Mouse (Mus musculus): ENCODE results near the gene Lrrc61. TPM values are rescaled to one million over a fixed set of nuclear protein-coding genes. Genes with fewer than 3 reads are reported as not detected.
"Not testable (repeated sequence)": the region's sequence is repeated elsewhere in the genome, so short reads cannot be mapped to it uniquely, and the experiment has no call there.

Gene Lrrc61
- polyA plus RNA-seq (2016; fragmentation: Nextera tagmentation; extraction: Ambion mirVana) = 1.6 and 3.1 TPM in 2 replicates

DNA sequence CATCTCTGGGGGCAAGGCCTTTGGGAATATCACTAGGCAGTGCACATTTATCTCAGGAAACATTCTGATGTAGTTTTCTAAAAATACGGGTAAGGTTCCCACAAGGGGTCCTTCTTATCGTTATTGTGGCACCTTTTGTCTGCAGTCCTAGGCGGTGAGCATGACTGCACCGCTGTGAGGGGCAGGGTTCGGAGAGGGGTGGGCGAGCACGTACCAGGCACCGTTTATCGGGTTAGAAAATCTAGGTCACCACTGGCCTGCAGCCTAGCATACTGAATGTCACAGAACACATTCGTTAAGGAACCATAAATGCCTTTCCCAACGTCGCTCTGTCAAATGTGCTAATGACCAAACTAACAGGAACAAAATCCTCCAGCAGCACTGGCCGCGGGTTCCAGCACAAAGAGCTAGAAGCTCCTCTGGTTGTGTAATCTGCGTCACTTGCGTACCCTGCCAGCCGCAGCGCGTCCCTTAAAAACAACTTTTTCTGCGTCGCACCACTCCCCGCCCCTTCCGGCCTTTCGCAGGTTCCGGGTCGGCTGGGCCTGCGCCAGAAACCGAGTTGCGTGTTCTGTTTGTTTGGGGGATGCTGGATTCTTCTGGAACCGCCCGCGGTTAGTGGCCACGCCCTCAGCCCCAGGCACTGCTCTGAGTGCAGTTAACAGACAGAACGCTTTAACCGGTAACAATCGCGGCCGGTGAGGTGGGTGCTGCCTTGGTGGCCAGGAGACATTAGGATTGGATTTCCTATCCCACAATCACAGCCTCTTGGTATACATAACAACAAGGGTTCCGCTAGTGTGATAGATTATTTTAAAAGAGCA lies at the start of gene Lrrc61:
Gene Lrrc61 (plus strand): TSS at position 517 of the 824 bp plus-strand sequence.
- H3K4me2 ChIP-seq = peak within 1 kb of the TSS; percentile 72
- peak within 1 kb of the TSS; percentile 83 for H3K27ac ChIP-seq
- H3K9ac ChIP-seq = peak within 1 kb of the TSS; percentile 61
- H3K4me3 ChIP-seq = peak within 1 kb of the TSS; percentile 56
- no peaks in the 10 kb centered on the region for H3K9me3 ChIP-seq (replicated peaks)
- ATAC-seq = peak; percentile 87
- peaks cover 16% of the 10 kb centered on the region for H3K4me1 ChIP-seq
- H3K36me3 ChIP-seq = peaks cover 3% of the 10 kb centered on the region; the same call in 1 of the 2 replicates
- H3K27me3 ChIP-seq (replicated peaks) = no peaks in the 10 kb centered on the region
- 2% methylated on average over 39 of the region's 39 CpGs for WGBS (ENCODE audit: insufficient replicate concordance)

GRCm38 (mm10) chr6:48508087-48508486 lies 46.5 kb upstream of the Lrrc61 start:
- no peaks in the 10 kb centered on the region for H3K27me3 ChIP-seq (replicated peaks)
- no peak overlapping the region for H3K9ac ChIP-seq
- whole genome bisulfite sequencing (ENCODE audit: insufficient replicate concordance) = 47% methylated on average over 4 of the region's 4 CpGs
- H3K4me2 ChIP-seq = no peak overlapping the region
- H3K36me3 ChIP-seq = peaks cover 12% of the 10 kb centered on the region
- H3K4me3 ChIP-seq = no peak overlapping the region
- H3K4me1 ChIP-seq = peaks cover 9% of the 10 kb centered on the region; the same call in 1 of the 2 replicates
- H3K9me3 ChIP-seq (replicated peaks) = no peaks in the 10 kb centered on the region
- no peak overlapping the region for H3K27ac ChIP-seq
- no peak for ATAC-seq

GRCm38 (mm10) chr6:48510426-48510825 lies 44.2 kb upstream of the Lrrc61 start:
- no peak for ATAC-seq
- Histone ChIP-seq H3K36me3 (peaks cover 34% of the 10 kb centered on the region), H3K9ac (no peak overlapping the region), H3K4me1 (no peaks in the 10 kb centered on the region), H3K4me2 (no peak overlapping the region), H3K9me3 (replicated peaks) (no peaks in the 10 kb centered on the region), H3K4me3 (no peak overlapping the region), H3K27ac (no peak overlapping the region), H3K27me3 (replicated peaks) (no peaks in the 10 kb centered on the region)
- 43% methylated on average over 4 of the region's 4 CpGs for WGBS (ENCODE audit: insufficient replicate concordance)

DNA sequence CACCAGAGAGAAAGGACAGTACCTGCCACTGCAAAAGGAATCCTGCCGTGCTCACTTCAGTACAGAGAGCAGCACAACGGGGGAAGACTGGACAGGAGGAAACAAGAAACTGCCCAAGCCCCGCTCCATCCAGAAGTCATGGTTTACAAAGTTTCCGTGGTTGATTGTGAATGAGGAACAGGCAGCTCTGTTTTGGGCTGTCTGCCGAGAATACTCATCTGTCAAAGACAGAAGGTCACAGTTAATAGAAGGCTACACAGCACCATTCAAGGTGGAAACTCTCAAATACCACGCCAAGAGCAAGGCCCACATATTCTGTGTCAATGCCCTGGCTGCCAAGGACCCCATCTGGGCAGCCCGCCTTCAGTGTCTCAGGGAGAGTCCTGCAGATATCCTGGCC lies 42.7 kb upstream of the Lrrc61 start:
- WGBS (ENCODE audit: insufficient replicate concordance) = 46% methylated on average over 7 of the region's 7 CpGs
- H3K4me3 ChIP-seq = no peak overlapping the region
- no peak overlapping the region for H3K4me2 ChIP-seq
- ATAC-seq = no peak
- H3K9me3 ChIP-seq (replicated peaks) = no peaks in the 10 kb centered on the region
- no peaks in the 10 kb centered on the region for H3K4me1 ChIP-seq
- H3K36me3 ChIP-seq = peaks cover 48% of the 10 kb centered on the region
- no peaks in the 10 kb centered on the region for H3K27me3 ChIP-seq (replicated peaks)
- no peak overlapping the region for H3K9ac ChIP-seq
- no peak overlapping the region for H3K27ac ChIP-seq

DNA sequence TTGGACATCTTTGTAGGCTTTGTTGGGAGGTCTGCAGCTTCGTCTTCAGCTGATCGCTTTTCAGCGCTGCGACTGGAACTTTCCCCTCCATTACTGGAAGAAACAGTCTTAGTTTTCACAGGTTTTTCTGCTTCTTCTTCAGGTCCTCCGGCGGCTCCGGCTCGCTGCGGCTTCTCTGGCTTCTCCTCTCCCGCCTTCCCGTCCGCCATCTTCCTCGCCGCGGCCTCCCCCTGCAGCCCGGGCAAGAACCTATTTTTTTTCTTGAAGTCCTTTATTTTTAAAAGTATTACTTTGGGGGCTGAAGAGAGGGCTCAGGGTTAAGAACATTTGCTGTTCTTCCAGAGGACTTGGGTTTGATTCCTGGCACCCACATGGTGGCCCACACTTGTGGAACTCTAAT lies 29.7 kb upstream of the Lrrc61 start:
- H3K9me3 ChIP-seq (replicated peaks); ATAC-seq: not testable (repeated sequence)
- WGBS (ENCODE audit: insufficient replicate concordance) = 84% methylated on average over 16 of the region's 16 CpGs

DNA sequence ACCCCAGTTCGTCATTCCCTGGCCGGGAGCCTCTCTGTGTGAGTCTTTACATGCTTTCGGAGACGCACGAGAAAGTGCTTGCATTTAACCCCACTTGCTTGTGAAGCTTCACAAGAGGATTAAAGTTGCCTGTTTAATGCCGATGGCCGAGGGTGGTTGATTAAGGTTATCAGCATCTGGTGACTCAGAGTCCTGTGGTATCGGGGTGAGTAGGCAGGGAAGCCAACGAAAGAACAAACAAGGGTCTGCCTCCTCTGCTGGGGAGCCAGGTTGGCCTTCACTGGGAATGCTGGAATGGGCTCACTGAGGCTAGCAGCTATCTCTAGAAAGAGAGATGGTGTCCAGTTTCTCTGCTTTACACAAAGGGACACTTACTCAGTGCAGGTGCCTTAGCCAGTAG lies 26.7 kb upstream of the Lrrc61 start:
- 70% methylated on average over 9 of the region's 9 CpGs for WGBS (ENCODE audit: insufficient replicate concordance)
- Histone ChIP-seq H3K9me3 (replicated peaks) (no peaks in the 10 kb centered on the region), H3K4me1 (peaks cover 9% of the 10 kb centered on the region; the same call in 1 of the 2 replicates), H3K4me2 (no peak overlapping the region), H3K9ac (no peak overlapping the region), H3K36me3 (no peaks in the 10 kb centered on the region; the same call in 1 of the 2 replicates), H3K27me3 (replicated peaks) (no peaks in the 10 kb centered on the region), H3K4me3 (no peak overlapping the region), H3K27ac (no peak overlapping the region)
- no peak for ATAC-seq

More for the DNA sequence above, 29.7 kb upstream of the Lrrc61 start:
- H3K36me3 ChIP-seq; H3K27ac ChIP-seq; H3K27me3 ChIP-seq (replicated peaks); H3K4me1 ChIP-seq; H3K9ac ChIP-seq; H3K4me2 ChIP-seq; H3K4me3 ChIP-seq: not testable (repeated sequence)

- H3K9ac ChIP-seq = no peak overlapping the region
- H3K27me3 ChIP-seq (replicated peaks) = no peaks in the 10 kb centered on the region
- 47% methylated on average over 14 of the region's 14 CpGs for WGBS (ENCODE audit: insufficient replicate concordance)
Observed at GRCm38 (mm10) chr6:48529261-48529660, 25.3 kb upstream of the Lrrc61 start.

GRCm38 (mm10) chr6:48529871-48530440 lies 24.6 kb upstream of the Lrrc61 start:
- H3K4me1 ChIP-seq = peaks cover 9% of the 10 kb centered on the region; the same call in 1 of the 2 replicates
- H3K27ac ChIP-seq = no peak overlapping the region
- 70% methylated on average over 16 of the region's 16 CpGs for WGBS (ENCODE audit: insufficient replicate concordance)
- no peak overlapping the region for H3K4me3 ChIP-seq
- no peaks in the 10 kb centered on the region for H3K9me3 ChIP-seq (replicated peaks)
- no peaks in the 10 kb centered on the region for H3K27me3 ChIP-seq (replicated peaks)
- no peak overlapping the region for H3K4me2 ChIP-seq
- no peak for ATAC-seq
- no peak overlapping the region for H3K9ac ChIP-seq
- no peaks in the 10 kb centered on the region; the same call in 1 of the 2 replicates for H3K36me3 ChIP-seq

More at GRCm38 (mm10) chr6:48529261-48529660, 25.3 kb upstream of the Lrrc61 start:
- peaks cover 9% of the 10 kb centered on the region; the same call in 1 of the 2 replicates for H3K4me1 ChIP-seq
- H3K9me3 ChIP-seq (replicated peaks) = no peaks in the 10 kb centered on the region
- ATAC-seq = no peak
- no peaks in the 10 kb centered on the region; the same call in 1 of the 2 replicates for H3K36me3 ChIP-seq
- no peak overlapping the region for H3K27ac ChIP-seq
- no peak overlapping the region for H3K4me2 ChIP-seq
- no peak overlapping the region for H3K4me3 ChIP-seq

- H3K4me2 ChIP-seq = no peak overlapping the region
- 59% methylated on average over 2 of the region's 2 CpGs for WGBS (ENCODE audit: insufficient replicate concordance)
- no peak overlapping the region for H3K4me3 ChIP-seq
- H3K9me3 ChIP-seq (replicated peaks) = no peaks in the 10 kb centered on the region
- peaks cover 9% of the 10 kb centered on the region; the same call in 1 of the 2 replicates for H3K4me1 ChIP-seq
- no peak overlapping the region for H3K27ac ChIP-seq
- no peak overlapping the region for H3K9ac ChIP-seq
- no peaks in the 10 kb centered on the region; the same call in 1 of the 2 replicates for H3K36me3 ChIP-seq
- ATAC-seq = no peak
- no peaks in the 10 kb centered on the region for H3K27me3 ChIP-seq (replicated peaks)
Observed at GRCm38 (mm10) chr6:48530862-48531261, 23.7 kb upstream of the Lrrc61 start.

DNA sequence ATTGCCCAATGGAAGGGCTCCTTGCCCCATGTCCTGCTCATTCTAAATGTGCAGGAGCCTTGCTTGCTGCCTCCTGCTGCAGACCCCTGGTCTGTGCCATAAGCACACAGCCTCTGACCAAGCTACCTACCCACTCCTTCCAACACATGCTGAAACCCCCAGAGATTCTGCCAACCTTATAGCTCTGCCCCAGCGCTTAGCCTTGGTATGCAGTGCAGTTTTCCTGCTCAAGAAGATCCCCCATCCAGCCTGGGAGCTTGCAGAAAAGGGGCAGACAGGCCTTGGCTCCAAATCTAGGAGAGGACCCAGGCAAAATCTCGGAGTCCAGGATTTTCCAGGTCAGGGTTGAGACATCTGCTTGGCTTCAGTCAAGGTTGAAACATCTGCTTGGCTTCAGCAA lies 21.1 kb upstream of the Lrrc61 start:
- Histone ChIP-seq H3K4me2 (no peak overlapping the region), H3K36me3 (no peaks in the 10 kb centered on the region; the same call in 1 of the 2 replicates), H3K9ac (no peak overlapping the region), H3K4me1 (peaks cover 19% of the 10 kb centered on the region; the same call in 1 of the 2 replicates), H3K9me3 (replicated peaks) (no peaks in the 10 kb centered on the region), H3K27ac (no peak overlapping the region), H3K27me3 (replicated peaks) (peaks cover 14% of the 10 kb centered on the region; the same call in 1 of the 2 replicates), H3K4me3 (no peak overlapping the region)
- 52% methylated on average over 2 of the region's 2 CpGs for WGBS (ENCODE audit: insufficient replicate concordance)
- ATAC-seq = no peak

DNA sequence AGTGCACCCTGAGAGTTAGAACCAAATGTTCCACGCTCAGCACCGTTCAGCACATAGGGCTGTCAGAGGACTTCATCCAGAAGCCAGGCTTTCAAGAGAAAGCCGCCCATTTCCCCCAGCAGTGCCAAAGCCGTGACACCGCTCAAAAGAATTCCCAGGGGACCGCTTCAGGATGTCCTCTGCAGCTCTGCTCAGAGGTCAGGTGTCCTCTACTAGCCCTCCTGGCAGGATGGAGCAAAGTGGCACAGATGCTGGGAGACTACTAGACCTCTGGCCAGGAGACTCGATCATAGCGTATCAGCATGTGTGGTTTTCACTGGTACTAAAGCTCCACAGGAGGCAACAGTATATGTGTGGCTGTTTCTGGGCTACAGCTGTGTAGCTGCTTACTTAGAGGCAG lies 19.7 kb upstream of the Lrrc61 start:
- Histone ChIP-seq H3K4me2 (no peak overlapping the region), H3K4me1 (peaks cover 17% of the 10 kb centered on the region; the same call in 1 of the 2 replicates), H3K9ac (no peak overlapping the region), H3K36me3 (no peaks in the 10 kb centered on the region; the same call in 1 of the 2 replicates), H3K9me3 (replicated peaks) (no peaks in the 10 kb centered on the region), H3K4me3 (no peak overlapping the region), H3K27ac (no peak overlapping the region), H3K27me3 (replicated peaks) (peaks cover 14% of the 10 kb centered on the region; the same call in 1 of the 2 replicates)
- 69% methylated on average over 8 of the region's 8 CpGs for WGBS (ENCODE audit: insufficient replicate concordance)
- no peak for ATAC-seq

GRCm38 (mm10) chr6:48536091-48536490 lies 18.5 kb upstream of the Lrrc61 start:
- Histone ChIP-seq H3K9ac (no peak overlapping the region), H3K4me3 (no peak overlapping the region), H3K27me3 (replicated peaks) (peaks cover 14% of the 10 kb centered on the region; the same call in 1 of the 2 replicates), H3K27ac (no peak overlapping the region), H3K9me3 (replicated peaks) (no peaks in the 10 kb centered on the region), H3K36me3 (no peaks in the 10 kb centered on the region; the same call in 1 of the 2 replicates), H3K4me2 (no peak overlapping the region), H3K4me1 (0 out of 2 replicates have a peak, but pooled peaks cover 10% of the 10 kb centered on the region)
- WGBS (ENCODE audit: insufficient replicate concordance) = 39% methylated on average over 4 of the region's 4 CpGs
- no peak for ATAC-seq

All from liver, embryonic 12.5 days (tissue).